Mouse (Mus musculus): ENCODE measurements around the gene Adcy10. TPM values are rescaled to one million over a fixed set of nuclear protein-coding genes. Genes with fewer than 3 reads are reported as not detected.

The Adcy10 gene
- not detected in 2 replicates for polyA plus RNA-seq (2012; rRNA removed)

DNA sequence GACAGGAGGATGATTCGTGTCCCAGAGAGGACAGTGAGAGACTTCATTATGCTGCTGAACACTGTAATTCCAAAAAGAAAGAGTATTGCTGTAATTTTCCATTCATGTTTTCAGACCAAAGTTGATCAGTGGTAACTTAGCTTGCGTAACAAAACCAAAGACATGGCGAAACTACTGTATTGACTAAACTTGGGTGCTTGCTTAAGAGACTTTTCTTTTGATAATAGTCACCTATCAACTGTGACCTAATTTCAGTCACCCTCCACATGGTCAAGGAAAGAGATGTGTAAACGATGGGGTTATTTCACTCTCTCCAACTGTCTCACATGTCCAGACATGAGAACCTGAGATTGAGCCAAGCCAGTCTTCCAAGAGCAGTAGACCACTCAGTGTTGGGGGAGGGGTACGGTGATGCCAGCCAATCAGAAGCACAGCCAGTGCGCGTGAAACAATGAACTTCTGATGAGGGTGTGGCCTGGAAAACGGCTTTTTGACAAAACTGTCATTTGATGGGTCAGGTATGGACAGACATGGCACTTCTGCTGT lies at the start of gene Adcy10:
Gene Adcy10 (plus strand): TSS at position 496 of the 546 bp plus-strand sequence.

DNA sequence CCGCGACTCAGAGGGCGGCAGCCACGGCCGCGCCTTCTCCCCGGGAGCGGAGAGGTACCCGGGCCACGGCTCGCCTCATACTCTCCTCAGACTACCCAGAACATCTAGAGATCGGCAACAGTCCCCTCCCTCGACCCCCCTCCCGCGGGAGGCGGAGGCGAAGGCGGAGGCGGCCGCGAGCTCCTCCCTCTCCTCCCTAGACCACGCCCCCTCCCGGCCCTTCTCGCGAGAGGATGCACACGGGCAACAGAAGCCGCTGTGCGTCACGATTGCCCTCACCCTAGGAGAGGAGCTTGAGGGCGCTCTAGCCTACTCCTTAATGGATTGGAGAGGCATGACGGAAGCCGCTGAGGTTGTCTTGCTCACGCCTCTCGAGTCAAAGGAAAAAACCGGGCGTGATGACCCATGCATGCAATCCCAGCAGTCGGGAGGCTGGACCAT lies 24.6 kb upstream of the Adcy10 start, which contains the start of the genes Dcaf6 and Mpc2:
Gene Dcaf6 (minus strand): TSS at position 116 of the 441 bp plus-strand sequence.
Gene Mpc2 (plus strand): TSS at position 278 of the 441 bp plus-strand sequence.

Other genes with a start within 250 kb of the Adcy10 start
- gene Tiprl, start 248.2 kb upstream of the Adcy10 start, polyA plus RNA-seq (2012; rRNA removed), result 26.9 and 51.1 TPM in 2 replicates
- gene Gpr161, start 189.4 kb upstream of the Adcy10 start, polyA plus RNA-seq (2012; rRNA removed), result 9.1 and 11.5 TPM in 2 replicates
- gene Dcaf6, start 24.7 kb upstream of the Adcy10 start, polyA plus RNA-seq (2012; rRNA removed), result 16.9 and 22.6 TPM in 2 replicates
- 67.7 and 71.8 TPM in 2 replicates for gene Mpc2, start 24.5 kb upstream of the Adcy10 start, polyA plus RNA-seq (2012; rRNA removed)
- gene Mpzl1, start 149.4 kb downstream of the Adcy10 start, polyA plus RNA-seq (2012; rRNA removed), result 81.2 and 88.5 TPM in 2 replicates
- 11.8 and 15.7 TPM in 2 replicates for gene Rcsd1, start 224.6 kb downstream of the Adcy10 start, polyA plus RNA-seq (2012; rRNA removed)

Measured in ovary, adult 2 months (tissue).